In the genomic region with DNA sequence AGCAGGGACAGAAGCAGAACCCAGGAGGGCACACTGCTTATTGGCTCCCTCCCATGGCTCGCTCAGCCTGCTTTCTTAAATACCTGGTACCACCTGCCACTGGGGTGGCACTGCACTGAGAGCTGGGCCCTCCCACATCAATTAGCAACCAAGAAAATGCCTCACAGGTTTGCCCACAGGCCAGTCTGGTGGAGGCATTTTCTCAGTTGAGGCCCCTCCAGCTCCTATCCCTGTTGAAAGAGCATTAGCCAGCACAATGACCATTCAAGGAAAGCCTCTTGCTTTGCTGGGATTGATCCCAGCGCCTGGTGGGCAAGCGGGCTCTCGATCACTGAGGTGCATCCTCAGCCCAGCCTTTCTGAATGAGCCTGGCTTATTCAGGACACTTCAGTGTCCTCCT, we compare ENCODE assay signal across 14 mouse cellular contexts.
"Had no signal": no experiment of that assay in that cellular context is flagged by ENCODE, and none has a peak within 500 bp of the region (broad histone marks: within the 10 kb centered on the region; RNA-seq: fewer than 3 reads in every experiment).

No protein-coding gene starts in this region.

- H3K4me1 ChIP-seq: liver, embryonic 12.5 days had no signal

- H3K36me3 ChIP-seq: limb, embryonic 15.5 days; neural tube, embryonic 12.5 days had no signal

- H3K4me2 ChIP-seq: limb, embryonic 15.5 days; liver, embryonic 12.5 days; lung, embryonic 14.5 days; midbrain, embryonic 13.5 days; neural tube, embryonic 12.5 days had no signal

- H3K9me3 ChIP-seq: limb, embryonic 15.5 days; liver, embryonic 12.5 days; midbrain, embryonic 13.5 days; neural tube, embryonic 12.5 days had no signal

- H3K4me3 ChIP-seq: left cerebral cortex, adult 2 months; limb, embryonic 15.5 days; liver, embryonic 12.5 days; midbrain, embryonic 13.5 days; neural tube, embryonic 12.5 days had no signal

- DNase-seq: kidney, adult 2 months; kidney, postnatal 25 days; lung, embryonic 14.5 days; lung, postnatal 10 days; lung, postnatal 4 days; retina, postnatal 1 day; right cerebral cortex, postnatal 4 days; thymus, adult 2 months; thymus, postnatal 25 days had no signal

- H3K9ac ChIP-seq: limb, embryonic 15.5 days; liver, embryonic 12.5 days; lung, embryonic 14.5 days; midbrain, embryonic 13.5 days; neural tube, embryonic 12.5 days had no signal

- ATAC-seq: liver, embryonic 12.5 days; midbrain, embryonic 13.5 days had no signal

- H3K27me3 ChIP-seq: limb, embryonic 15.5 days; liver, embryonic 12.5 days; midbrain, embryonic 13.5 days; neural tube, embryonic 12.5 days had no signal

- H3K27ac ChIP-seq: left cerebral cortex, adult 2 months; limb, embryonic 15.5 days; liver, embryonic 12.5 days; midbrain, embryonic 13.5 days; neural tube, embryonic 12.5 days had no signal
